Mouse (Mus musculus) limb, embryonic 12.5 days (tissue): ENCODE data around the gene Lfng. TPM values are rescaled to one million over a fixed set of nuclear protein-coding genes. Genes with fewer than 3 reads are reported as not detected.
A peak's percentile ranks its signal among the peaks of the same experiment; 100 is the strongest.

Experiments
- ATAC-seq: fragments of 200-750 bp; cut with Nextera tagmentation; 2 replicates; pipeline ENCODE4 v1.8.0; 2017; ENCODE audit warnings: low read depth, moderate TSS enrichment; ENCODE audit not compliant: insufficient number of reproducible peaks, insufficient read depth, low FRiP score, low TSS enrichment
- H3K27ac ChIP-seq: fragments of 300-500 bp; sonication (generic); 2 replicates; pipeline ENCODE4 v1.5.1; 2016; ENCODE audit warnings: mild to moderate bottlenecking, moderate library complexity
- H3K27me3 ChIP-seq: fragments of 300-500 bp; sonication (generic); 2 replicates; pipeline ENCODE4 v1.6.1; 2016; ENCODE audit warnings: mild to moderate bottlenecking, moderate library complexity
- H3K36me3 ChIP-seq: fragments of 300-500 bp; sonication (generic); 2 replicates; pipeline ENCODE4 v1.6.1; 2016; ENCODE audit warnings: mild to moderate bottlenecking, moderate library complexity
- H3K4me1 ChIP-seq: fragments of 300-500 bp; sonication (generic); replicated peaks from 2 replicates; pipeline ENCODE4 v1.6.1; 2016
- H3K4me2 ChIP-seq: fragments of 300-500 bp; sonication (generic); 2 replicates; pipeline ENCODE4 v1.6.1; 2016; ENCODE audit warnings: mild to moderate bottlenecking, moderate library complexity
- H3K4me3 ChIP-seq: fragments of 300-500 bp; sonication (generic); replicated peaks from 2 replicates; pipeline ENCODE4 v1.5.1; 2016; ENCODE audit warnings: mild to moderate bottlenecking
- H3K9ac ChIP-seq: fragments of 300-500 bp; sonication (generic); replicated peaks from 2 replicates; pipeline ENCODE4 v1.6.1; 2016; ENCODE audit warnings: mild to moderate bottlenecking, moderate library complexity
- H3K9me3 ChIP-seq: fragments of 300-500 bp; sonication (generic); 2 replicates; pipeline ENCODE4 v1.6.1; 2016; ENCODE audit warnings: mild to moderate bottlenecking, moderate library complexity
- WGBS: fragments of 180-500 bp; shearing (Covaris S2); methylation state at CpG from one replicate; pipeline ENCODE4 v1.1.7; 2016; 5-methylcytosine and 5-hydroxymethylcytosine counted together
- polyA plus RNA-seq: library from polyadenylated mRNA; unstranded; fragments of >200 nt; fragmentation: Nextera tagmentation; extraction: Ambion mirVana; gene quantifications from 2 replicates; pipeline ENCODE4 v1.2.1, GENCODE M21; 2016

Gene Lfng
- polyA plus RNA-seq, 1 experiment from 2014 or later: 10.3 TPM

GRCm38 (mm10) chr5:140662741-140663592 lies 55.8 kb downstream of the Lfng start:
- H3K27ac ChIP-seq: peak overlapping the region; percentile 66
- H3K9me3 ChIP-seq: no peaks in the 10 kb centered on the region
- H3K27me3 ChIP-seq: peaks cover 3% of the 10 kb centered on the region; the same call in 1 of the 2 replicates
- peaks cover 35% of the 10 kb centered on the region for H3K4me1 ChIP-seq
- H3K36me3 ChIP-seq: peaks cover 26% of the 10 kb centered on the region
- no peak for ATAC-seq
- H3K9ac ChIP-seq: no peak overlapping the region
- no peak overlapping the region for H3K4me3 ChIP-seq
- H3K4me2 ChIP-seq: no peak overlapping the region
- whole genome bisulfite sequencing: 71% methylated on average over 17 of the region's 17 CpGs

GRCm38 (mm10) chr5:140663621-140664180 lies 56.6 kb downstream of the Lfng start:
- 48% methylated on average over 7 of the region's 7 CpGs for WGBS
- peak; percentile 13; the same call in 1 of the 2 replicates for ATAC-seq
- H3K27ac ChIP-seq: no peak overlapping the region
- H3K4me1 ChIP-seq: peaks cover 35% of the 10 kb centered on the region
- peaks cover 5% of the 10 kb centered on the region for H3K9me3 ChIP-seq
- H3K27me3 ChIP-seq: peaks cover 3% of the 10 kb centered on the region; the same call in 1 of the 2 replicates
- H3K4me3 ChIP-seq: no peak overlapping the region
- H3K4me2 ChIP-seq: no peak overlapping the region
- H3K9ac ChIP-seq: no peak overlapping the region
- peaks cover 32% of the 10 kb centered on the region for H3K36me3 ChIP-seq

Other genes with a start within 250 kb of the Lfng start
- 20.0 and 20.5 TPM in 2 replicates for gene Snx8, start 218.1 kb upstream of the Lfng start, polyA plus RNA-seq
- gene Eif3b, start 188.0 kb upstream of the Lfng start, polyA plus RNA-seq: 187 and 189 TPM in 2 replicates
- not detected in 2 replicates for gene Gm4869, start 161.7 kb upstream of the Lfng start, polyA plus RNA-seq
- gene Chst12, start 101.8 kb upstream of the Lfng start, polyA plus RNA-seq: 14.4 and 17.0 TPM in 2 replicates
- gene Grifin, start 42.2 kb upstream of the Lfng start, polyA plus RNA-seq: 0.36 TPM in 1 of 2 replicates, not detected in the other
- 48.8 and 58.0 TPM in 2 replicates for gene Ttyh3, start 41.7 kb downstream of the Lfng start, polyA plus RNA-seq
- gene Iqce, start 95.1 kb downstream of the Lfng start, polyA plus RNA-seq: 26.0 and 28.8 TPM in 2 replicates
- gene Brat1, start 97.7 kb downstream of the Lfng start, polyA plus RNA-seq: 22.4 and 23.5 TPM in 2 replicates
- gene Amz1, start 116.8 kb downstream of the Lfng start, polyA plus RNA-seq: 0.89 and 0.93 TPM in 2 replicates
- 18.5 and 49.7 TPM in 2 replicates for gene Gna12, start 223.1 kb downstream of the Lfng start, polyA plus RNA-seq